Mouse (Mus musculus) kidney, postnatal 10 days (tissue): ENCODE measurements at regions not wholly inside any gene's neighbourhood (a gene's known extent, or its start where the extent isn't known, plus 50 kb on each side); places are given as distances from the start of the nearest gene placed in this dataset.
A peak's percentile ranks its signal among the peaks of the same experiment; 100 is the strongest.
"Not testable (repeated sequence)": the region's sequence is repeated elsewhere in the genome, so short reads cannot be mapped to it uniquely, and the experiment has no call there.

Experiments used
- DNase-seq: peaks from one replicate; pipeline ENCODE4 v3.0.0; 2021; ENCODE audit warnings: mixed read lengths

- DNase-seq = no peak
Measured at GRCm38 (mm10) chr3:22285904-22286303, 209.5 kb downstream of the Tbl1xr1 start.

GRCm38 (mm10) chr3:22293466-22293865, 217.0 kb downstream of the Tbl1xr1 start:
- DNase-seq = no peak

DNA sequence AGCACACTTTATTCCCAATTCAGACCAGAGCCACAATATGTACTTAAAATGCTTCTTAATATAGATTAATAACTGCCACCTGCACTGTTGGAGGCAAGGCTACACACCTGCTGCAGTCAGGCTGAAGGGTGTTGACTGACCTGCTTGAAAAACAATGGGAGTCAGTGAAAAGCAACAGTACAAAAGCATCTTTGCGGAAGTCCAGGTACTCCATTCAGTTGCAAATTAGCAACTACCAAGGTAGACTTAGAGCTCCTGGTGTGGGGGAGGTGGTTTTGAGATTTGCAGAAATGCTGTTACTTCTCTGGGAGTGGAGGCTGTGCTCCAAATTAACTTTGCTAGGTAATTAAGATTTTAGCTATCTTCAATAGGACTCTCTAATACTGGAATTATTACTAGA, 217.6 kb downstream of the Tbl1xr1 start:
- DNase-seq = not testable (repeated sequence)

- DNase-seq = not testable (repeated sequence)
Measured at GRCm38 (mm10) chr3:22296925-22297324, 220.5 kb downstream of the Tbl1xr1 start.

GRCm38 (mm10) chr3:22297831-22298230, 221.4 kb downstream of the Tbl1xr1 start:
- not testable (repeated sequence) for DNase-seq

- no peak for DNase-seq
Measured at GRCm38 (mm10) chr3:22300553-22300952, 224.1 kb downstream of the Tbl1xr1 start.

- DNase-seq = no peak
Measured at GRCm38 (mm10) chr3:22301991-22302517, 225.6 kb downstream of the Tbl1xr1 start.

GRCm38 (mm10) chr3:22304145-22304544, 227.7 kb downstream of the Tbl1xr1 start:
- DNase-seq = no peak

GRCm38 (mm10) chr3:22306624-22307023, 230.2 kb downstream of the Tbl1xr1 start:
- peak; percentile 30 for DNase-seq

- peak; percentile 76 for DNase-seq
Measured at GRCm38 (mm10) chr3:22308962-22309361, 232.5 kb downstream of the Tbl1xr1 start.

- no peak for DNase-seq
Measured at GRCm38 (mm10) chr3:22316466-22317185, 240.2 kb downstream of the Tbl1xr1 start.

GRCm38 (mm10) chr3:22320425-22320824, 244.0 kb downstream of the Tbl1xr1 start:
- DNase-seq = not testable (repeated sequence)

DNA sequence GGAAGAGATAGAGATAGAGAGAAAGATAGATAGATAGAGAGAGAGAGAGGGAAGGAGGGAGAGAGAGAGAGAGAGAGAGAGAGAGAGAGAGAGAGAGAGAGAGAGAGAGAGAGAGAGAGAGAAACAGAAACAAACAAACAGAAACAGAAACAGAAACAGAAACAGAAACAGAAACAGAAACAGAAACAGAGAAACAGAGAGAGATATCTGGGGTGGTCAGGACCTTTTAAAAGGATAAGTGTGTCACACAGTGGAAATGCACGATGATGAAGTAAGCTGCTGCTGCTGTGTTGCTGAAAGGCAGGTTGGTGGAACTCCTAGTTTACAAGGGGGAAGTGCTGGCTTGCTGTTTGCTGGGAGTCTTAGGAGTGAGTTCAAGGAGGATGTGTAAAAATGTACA, 254.8 kb downstream of the Tbl1xr1 start:
- DNase-seq = no peak
